Mouse (Mus musculus) ES-E14 (cell line): Measurements from ENCODE around the gene Fxr2.

ENCODE experiments used
- CHD2 ChIP-seq: IDR thresholded peaks from 2 replicates; pipeline ENCODE4 v1.6.1; 2014; ENCODE audit warnings: mild to moderate bottlenecking, low read depth, low read length, inconsistent platforms
- MAFK ChIP-seq: IDR thresholded peaks from 2 replicates; pipeline ENCODE4 v1.6.1; 2014; ENCODE audit warnings: mild to moderate bottlenecking, low read depth, low read length, inconsistent platforms; ENCODE audit not compliant: insufficient read depth
- ZNF384 ChIP-seq: IDR thresholded peaks from 2 replicates; pipeline ENCODE4 v1.6.1; 2012; ENCODE audit warnings: low read depth, low read length, inconsistent platforms

GRCm38 (mm10) chr11:69670786-69671725 is 38.3 kb downstream of the Fxr2 start:
- TF ChIP-seq CHD2 = no peak; the same call in none of the 2 replicates
- TF ChIP-seq ZNF384 = no peak
- TF ChIP-seq MAFK = no peak
